Comparison of ENCODE assay signal across 10 mouse cellular contexts in genomic region chr2:59771708-59772107, GRCm38 (mm10).
DNase-seq lines count a peak whose midpoint lies in the region; ATAC-seq and TF ChIP-seq lines count a peak whose summit lies in the region.
"Had no signal": no experiment of that assay in that cellular context is flagged by ENCODE, and none has a peak within 500 bp of the region (broad histone marks: within the 10 kb centered on the region; RNA-seq: fewer than 3 reads in every experiment).

No protein-coding gene starts in this region.

- intact Hi-C loops in heart, postnatal 25 days (cut with DNase I), result no loop called here

- TF ChIP-seq POLR2A in limb, embryonic 14.5 days (IDR thresholded peaks at IDR 0.05; ENCODE audit: borderline replicate concordance, extremely low read depth, insufficient read depth, insufficient read length), result no peak

- 0 out of 2 replicates have a peak overlapping the region, but pooled peaks have one; percentile 75 for H3K27ac ChIP-seq in heart, embryonic 15.5 days
- peak overlapping the region; percentile 83 for H3K27ac ChIP-seq in embryonic facial prominence, embryonic 13.5 days
- H3K27ac ChIP-seq in limb, embryonic 14.5 days (replicated peaks; ENCODE audit: low read depth, low read length), result peak overlapping the region; percentile 52; the same call in 1 of the 2 replicates

- ATAC-seq in heart, embryonic 15.5 days (replicated peaks; ENCODE audit: insufficient number of reproducible peaks, insufficient read depth, low FRiP score, low read depth), result no peak
- no peak for ATAC-seq in embryonic facial prominence, embryonic 13.5 days (ENCODE audit: insufficient number of reproducible peaks, insufficient read depth, low FRiP score, low TSS enrichment, low read depth)
- no peak for ATAC-seq in limb, embryonic 14.5 days (ENCODE audit: low FRiP score, low read depth)

- no peak overlapping the region for H3K9ac ChIP-seq in heart, embryonic 15.5 days
- 0 out of 2 replicates have a peak overlapping the region, but pooled peaks have one; percentile 7 for H3K9ac ChIP-seq in embryonic facial prominence, embryonic 13.5 days
- no peak overlapping the region for H3K9ac ChIP-seq in limb, embryonic 14.5 days (ENCODE audit: low read depth, low read length, severe bottlenecking)

- H3K36me3 ChIP-seq in heart, embryonic 15.5 days, result peaks cover 4% of the 10 kb centered on the region; the same call in 1 of the 2 replicates
- peaks cover 18% of the 10 kb centered on the region; the same call in 1 of the 2 replicates for H3K36me3 ChIP-seq in embryonic facial prominence, embryonic 13.5 days
- peaks cover 8% of the 10 kb centered on the region; the same call in 1 of the 2 replicates for H3K36me3 ChIP-seq in limb, embryonic 14.5 days (ENCODE audit: control insufficient read depth, insufficient read depth, low read length)

- WGBS in heart, embryonic 15.5 days, result 79% methylated on average over 8 of the region's 8 CpGs
- 47% methylated on average over 8 of the region's 8 CpGs for WGBS in embryonic facial prominence, embryonic 13.5 days
- 24% methylated on average over 8 of the region's 8 CpGs for WGBS in limb, embryonic 14.5 days

- no peak overlapping the region for H3K4me2 ChIP-seq in heart, embryonic 15.5 days
- H3K4me2 ChIP-seq in embryonic facial prominence, embryonic 13.5 days, result peak overlapping the region; percentile 29; the same call in 1 of the 2 replicates
- peak overlapping the region; percentile 28; the same call in 1 of the 2 replicates for H3K4me2 ChIP-seq in limb, embryonic 14.5 days (replicated peaks; ENCODE audit: low read depth, low read length, severe bottlenecking)

- H3K4me3 ChIP-seq in heart, embryonic 15.5 days, result no peak overlapping the region
- no peak overlapping the region for H3K4me3 ChIP-seq in embryonic facial prominence, embryonic 13.5 days
- H3K4me3 ChIP-seq in limb, embryonic 14.5 days (replicated peaks; ENCODE audit: low read length), result no peak overlapping the region

- H3K4me1 ChIP-seq in heart, embryonic 15.5 days (replicated peaks), result peaks cover 51% of the 10 kb centered on the region
- H3K4me1 ChIP-seq in embryonic facial prominence, embryonic 13.5 days, result peaks cover 76% of the 10 kb centered on the region
- peaks cover 49% of the 10 kb centered on the region for H3K4me1 ChIP-seq in limb, embryonic 14.5 days (ENCODE audit: control insufficient read depth, insufficient read depth, low read length)

- H3K27me3 ChIP-seq in heart, embryonic 15.5 days, result no peaks in the 10 kb centered on the region
- H3K27me3 ChIP-seq in embryonic facial prominence, embryonic 13.5 days, result no peaks in the 10 kb centered on the region
- no peaks in the 10 kb centered on the region for H3K27me3 ChIP-seq in limb, embryonic 14.5 days (ENCODE audit: control insufficient read depth, insufficient read depth, low read length)

- DNase-seq in heart, postnatal 25 days (ENCODE audit: low spot score), result no peak
- peak; percentile 9 for DNase-seq in adipocyte (ENCODE audit: low spot score)
- DNase-seq in limb, embryonic 14.5 days (ENCODE audit: low spot score), result no peak
- DNase-seq in ovary, postnatal 14 days (ENCODE audit: low spot score), result no peak
- DNase-seq in layer of hippocampus, adult 8-10 months (ENCODE audit: low spot score in 2 of 2), result no peak
- no peak for DNase-seq in layer of hippocampus, postnatal 25 days (ENCODE audit: extremely low spot score in 1 of 2, low spot score in 1 of 2)
- DNase-seq: cerebellum, postnatal 36 days; thymus, adult 18-20 months had no signal

- no peaks in the 10 kb centered on the region for H3K9me3 ChIP-seq in heart, embryonic 15.5 days (replicated peaks)
- H3K9me3 ChIP-seq in embryonic facial prominence, embryonic 13.5 days, result no peaks in the 10 kb centered on the region
- H3K9me3 ChIP-seq in limb, embryonic 14.5 days (ENCODE audit: control insufficient read depth, low read length), result no peaks in the 10 kb centered on the region
